Mouse (Mus musculus) intestine, embryonic 15.5 days (tissue): ENCODE data around the gene Treml1. TPM values are rescaled to one million over a fixed set of nuclear protein-coding genes. Genes with fewer than 3 reads are reported as not detected.

ENCODE experiments used
- polyA plus RNA-seq: library from polyadenylated mRNA; unstranded; fragments of >200 nt; fragmentation: Nextera tagmentation; extraction: Ambion mirVana; gene quantifications from 2 replicates; pipeline ENCODE4 v1.2.1, GENCODE M21; 2015

Gene Treml1
- polyA plus RNA-seq, 1 experiment from 2014 or later, result 0.68 TPM

Other genes starting within 250 kb of the Treml1 start
- gene 9830107B12Rik, start 213.6 kb upstream of the Treml1 start, polyA plus RNA-seq, result 0.04 and 0.11 TPM in 2 replicates
- 0.11 TPM in 1 of 2 replicates, not detected in the other for gene A530064D06Rik, start 192.6 kb upstream of the Treml1 start, polyA plus RNA-seq
- gene Trem1, start 127.1 kb upstream of the Treml1 start, polyA plus RNA-seq, result 0.24 and 0.37 TPM in 2 replicates
- gene Trem3, start 112.1 kb upstream of the Treml1 start, polyA plus RNA-seq, result 0.19 and 0.23 TPM in 2 replicates
- gene Treml4, start 95.6 kb upstream of the Treml1 start, polyA plus RNA-seq, result 2.4 and 3.3 TPM in 2 replicates
- gene Treml2, start 60.4 kb upstream of the Treml1 start, polyA plus RNA-seq, result 0.24 and 0.37 TPM in 2 replicates
- gene B430306N03Rik, start 43.8 kb upstream of the Treml1 start, polyA plus RNA-seq, result 0.28 and 0.45 TPM in 2 replicates
- gene Trem2, start 13.5 kb upstream of the Treml1 start, polyA plus RNA-seq, result 4.2 and 4.7 TPM in 2 replicates
- gene Nfya, start 50.0 kb downstream of the Treml1 start, polyA plus RNA-seq, result 11.2 and 12.5 TPM in 2 replicates
- 72.8 and 73.2 TPM in 2 replicates for gene Oard1, start 50.1 kb downstream of the Treml1 start, polyA plus RNA-seq
- 3.8 and 4.1 TPM in 2 replicates for gene Apobec2, start 73.0 kb downstream of the Treml1 start, polyA plus RNA-seq
- gene Tspo2, start 91.6 kb downstream of the Treml1 start, polyA plus RNA-seq, result 3.5 and 4.4 TPM in 2 replicates
- gene Unc5cl, start 95.0 kb downstream of the Treml1 start, polyA plus RNA-seq, result 36.3 and 38.9 TPM in 2 replicates